Mouse (Mus musculus): ENCODE measurements around the gene Ccr3.
"Not testable (repeated sequence)": the region's sequence is repeated elsewhere in the genome, so short reads cannot be mapped to it uniquely, and the experiment has no call there.

The Ccr3 gene

DNA sequence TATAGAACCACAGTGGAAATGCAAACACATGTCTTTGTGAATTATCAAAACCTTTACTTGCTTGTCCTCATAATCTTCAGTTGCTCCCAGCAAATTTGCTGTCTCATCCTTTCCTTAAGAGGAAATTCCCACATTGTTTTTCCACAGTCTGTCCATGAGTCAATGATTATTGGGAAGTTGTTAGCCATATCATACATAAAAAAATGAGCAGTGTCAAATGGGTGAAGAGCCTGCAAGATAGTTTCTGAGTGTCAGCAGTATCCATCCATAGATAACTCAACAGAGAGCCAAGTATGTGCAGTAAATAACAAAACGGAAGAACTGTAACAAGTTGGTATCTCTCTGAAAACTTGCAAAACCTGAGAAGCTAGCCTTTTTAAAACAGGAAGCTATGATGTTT, at the start of gene Ccr3:
Ccr3 (plus strand) TSS at position 301 of the 400 bp plus-strand sequence.
- DNase-seq = no peak

DNA sequence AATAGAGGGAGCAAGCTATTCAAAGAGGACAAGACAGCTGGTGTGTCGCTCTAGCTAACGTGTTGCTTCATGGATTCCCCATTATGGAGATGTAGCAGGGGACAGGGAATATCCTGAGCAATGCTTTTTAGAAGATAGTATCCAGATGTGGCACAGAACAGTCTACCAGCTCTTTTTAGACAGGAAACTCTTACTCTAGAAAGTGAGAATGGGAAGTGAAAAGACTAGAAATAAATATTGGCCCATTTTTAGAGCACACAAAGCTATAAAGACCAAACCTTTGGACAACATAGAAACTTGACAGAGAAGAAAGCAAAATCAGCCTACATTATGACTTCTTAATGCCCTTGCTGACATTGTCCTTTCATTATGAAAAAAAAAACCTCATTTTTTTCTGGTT, 46.1 kb upstream of the Ccr3 start:
- no peak for DNase-seq

- DNase-seq = no peak
Measured at GRCm38 (mm10) chr9:123976876-123977663, 44.7 kb upstream of the Ccr3 start.

DNA sequence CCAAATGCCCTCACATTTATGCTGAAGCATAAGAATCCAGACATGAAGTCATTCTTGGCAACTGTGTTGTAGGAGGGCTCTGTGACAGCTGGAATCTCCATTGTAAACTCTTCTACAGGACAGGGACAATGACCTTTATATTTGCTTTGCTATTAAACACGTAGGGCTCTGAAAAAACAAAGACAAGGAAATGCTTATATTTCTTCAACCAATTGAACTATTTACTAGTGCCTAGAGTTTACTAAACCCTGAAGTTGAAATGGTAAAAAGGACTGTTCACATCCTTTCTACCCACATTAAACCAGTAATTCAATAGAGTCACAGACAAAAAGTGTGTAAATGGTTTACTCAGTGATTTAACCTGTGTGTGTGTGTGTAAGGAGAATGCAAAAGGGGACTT, 43.5 kb upstream of the Ccr3 start, which contains the start of gene Ccr1l1:
Ccr1l1 (minus strand) TSS at position 101 of the 400 bp plus-strand sequence.
- no peak for DNase-seq

GRCm38 (mm10) chr9:123980858-123981475, 40.8 kb upstream of the Ccr3 start:
- not testable (repeated sequence) for DNase-seq

DNA sequence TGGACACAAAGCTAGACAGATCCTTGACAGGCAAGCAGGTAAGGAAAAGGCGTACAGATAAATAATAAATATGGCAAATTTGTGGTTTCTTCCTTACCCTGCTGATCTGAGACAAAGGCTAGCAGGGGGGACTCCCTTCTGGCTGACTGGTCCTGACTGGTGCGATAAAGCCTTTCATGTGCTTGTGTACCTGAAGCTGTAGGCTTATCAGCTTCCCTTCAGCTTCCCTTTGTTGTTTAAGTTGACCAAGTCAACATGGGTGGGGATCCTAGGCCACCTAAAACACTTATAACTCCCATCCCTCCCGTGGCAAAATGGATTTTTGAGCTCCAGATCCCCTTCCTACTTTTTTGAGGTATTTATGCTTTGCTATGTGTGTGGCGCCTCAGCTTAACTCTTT, 39.9 kb upstream of the Ccr3 start:
- DNase-seq = no peak

DNA sequence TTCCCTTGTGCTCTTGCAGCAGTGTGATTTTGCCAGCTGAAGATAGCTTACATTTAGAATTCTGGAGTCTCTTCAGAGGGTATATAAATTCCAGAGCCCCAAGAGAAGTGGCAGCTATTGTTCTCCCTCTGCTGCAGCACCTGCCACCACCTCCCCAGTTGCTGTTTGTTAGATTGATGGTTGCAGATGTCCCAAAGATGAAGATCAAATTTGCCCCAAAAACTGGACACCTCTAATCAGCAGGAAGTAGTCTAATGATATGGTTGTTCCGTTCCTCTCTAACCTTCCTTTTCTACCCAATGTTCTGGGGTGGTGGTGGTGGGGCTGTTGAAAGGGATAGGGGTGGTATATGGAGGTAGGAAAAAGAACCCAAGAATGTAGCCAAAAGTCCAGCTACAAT, 39.1 kb upstream of the Ccr3 start:
- no peak for DNase-seq

DNA sequence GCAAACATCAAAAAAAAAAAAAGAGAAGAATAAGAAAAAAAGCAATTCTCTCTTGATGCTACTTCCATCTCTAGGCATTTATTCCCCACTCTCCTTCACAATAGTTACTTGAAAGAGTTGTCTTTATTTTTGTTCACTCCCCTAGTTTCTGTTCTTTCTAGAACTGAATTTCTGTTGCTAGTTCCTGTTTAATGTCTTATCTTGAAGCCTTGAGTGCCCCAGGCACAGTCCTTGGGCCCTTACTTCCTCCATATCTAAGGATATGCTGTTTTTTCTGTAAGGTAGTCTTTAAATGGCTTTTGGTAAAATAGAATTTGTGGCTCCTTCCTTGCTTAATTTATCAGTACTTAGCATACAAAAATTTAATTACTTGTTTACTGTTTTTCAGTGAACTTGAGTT, 36.8 kb upstream of the Ccr3 start:
- no peak for DNase-seq

GRCm38 (mm10) chr9:123986217-123986616, 35.6 kb upstream of the Ccr3 start:
- DNase-seq = no peak

GRCm38 (mm10) chr9:123989671-123990070, 32.1 kb upstream of the Ccr3 start:
- DNase-seq = no peak

DNA sequence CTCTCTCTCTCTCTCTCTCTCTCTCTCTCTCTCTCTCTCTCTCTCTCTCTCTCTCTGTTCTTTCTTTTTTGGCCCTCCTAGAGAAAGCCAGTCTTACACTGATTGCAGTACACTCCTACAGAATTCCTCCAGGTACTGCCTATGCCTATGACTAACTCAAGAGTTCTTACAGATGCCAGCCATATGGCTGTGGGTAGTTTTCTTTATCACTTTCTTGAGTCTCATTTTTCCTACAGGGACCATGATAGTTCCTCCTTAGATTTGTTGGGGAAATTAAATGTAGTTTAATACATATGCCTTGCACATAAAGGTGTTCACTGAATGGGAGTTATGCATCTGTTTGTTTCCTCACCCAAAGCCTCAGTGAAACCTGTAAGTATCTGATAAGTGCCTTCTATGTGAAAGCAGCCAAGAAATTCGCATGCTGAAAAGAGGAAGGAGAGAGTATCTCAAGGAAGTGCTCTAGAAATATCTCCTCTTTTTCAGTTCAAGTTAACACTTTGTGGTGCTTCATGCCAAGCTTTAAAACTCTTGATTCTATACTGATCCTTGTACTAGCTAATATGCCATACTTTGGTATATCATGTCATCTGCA, 30.4 kb upstream of the Ccr3 start:
- no peak for DNase-seq

- DNase-seq = no peak
Measured at GRCm38 (mm10) chr9:123997719-123998118, 24.1 kb upstream of the Ccr3 start.

GRCm38 (mm10) chr9:123999784-124000183, 22.0 kb upstream of the Ccr3 start:
- DNase-seq = no peak

GRCm38 (mm10) chr9:124012691-124013090, 9.1 kb upstream of the Ccr3 start:
- DNase-seq = no peak

DNA sequence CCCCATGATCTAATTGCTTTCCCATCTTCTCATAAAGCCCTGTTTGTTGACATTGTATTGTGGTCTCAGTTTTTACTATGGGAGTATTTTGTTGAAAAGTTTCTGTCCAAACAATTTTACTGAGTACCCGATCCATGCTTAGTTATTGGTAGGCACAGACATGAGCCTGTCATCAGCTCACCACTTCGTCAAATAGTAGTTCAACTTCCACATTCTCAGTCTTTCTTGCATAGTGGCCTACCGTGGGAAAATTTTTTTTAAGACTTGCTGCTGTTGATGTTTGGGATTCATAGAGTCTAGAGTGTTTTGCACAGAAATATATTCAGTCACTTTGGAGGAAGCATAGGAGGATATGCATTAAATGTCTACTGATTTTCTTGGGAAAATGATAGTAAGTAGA, 8.5 kb upstream of the Ccr3 start:
- DNase-seq = no peak

GRCm38 (mm10) chr9:124014985-124015652, 6.7 kb upstream of the Ccr3 start:
- no peak for DNase-seq

DNA sequence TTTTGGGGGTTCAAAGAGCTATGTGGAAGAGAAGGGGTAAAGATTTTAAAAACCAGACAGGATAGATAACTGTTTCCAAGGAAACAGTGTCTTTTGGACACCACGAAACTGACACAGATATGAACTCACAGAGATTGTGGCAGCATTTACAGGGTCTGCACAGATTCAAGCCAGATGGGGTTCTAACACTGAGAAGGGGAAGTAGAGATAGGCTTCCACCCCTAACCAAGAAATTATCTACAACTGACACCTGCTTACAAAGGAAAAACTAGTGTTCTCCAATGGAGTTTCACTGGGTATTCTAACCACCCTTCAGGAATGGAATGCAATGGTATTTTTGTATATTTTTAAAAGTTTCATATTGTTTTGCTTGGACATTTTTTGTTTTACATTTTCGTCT, 5.7 kb upstream of the Ccr3 start:
- DNase-seq = no peak

GRCm38 (mm10) chr9:124019887-124020286, 1.9 kb upstream of the Ccr3 start:
- no peak for DNase-seq

GRCm38 (mm10) chr9:124033345-124033744, 11.6 kb downstream of the Ccr3 start:
- DNase-seq = peak; percentile 50

DNA sequence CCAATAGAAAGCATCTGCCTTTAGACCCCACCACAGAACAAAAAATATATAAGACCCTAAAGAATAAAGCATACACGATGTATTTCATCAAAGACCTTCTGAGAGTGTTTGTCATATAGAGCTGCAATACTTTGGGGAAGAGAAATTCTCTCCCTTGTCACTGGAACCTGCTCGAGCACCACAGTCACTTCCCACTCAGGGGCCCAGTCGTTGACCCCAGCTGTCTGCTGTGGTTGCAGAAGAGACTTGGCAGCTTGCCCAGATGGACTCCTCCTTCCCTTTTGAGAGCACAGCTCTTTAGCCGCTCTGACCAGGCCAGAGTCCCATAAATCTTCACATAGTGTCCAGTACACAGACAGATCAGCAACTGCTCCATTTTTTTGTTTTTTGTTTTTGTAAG, 15.9 kb downstream of the Ccr3 start:
- peak; percentile 84 for DNase-seq

DNA sequence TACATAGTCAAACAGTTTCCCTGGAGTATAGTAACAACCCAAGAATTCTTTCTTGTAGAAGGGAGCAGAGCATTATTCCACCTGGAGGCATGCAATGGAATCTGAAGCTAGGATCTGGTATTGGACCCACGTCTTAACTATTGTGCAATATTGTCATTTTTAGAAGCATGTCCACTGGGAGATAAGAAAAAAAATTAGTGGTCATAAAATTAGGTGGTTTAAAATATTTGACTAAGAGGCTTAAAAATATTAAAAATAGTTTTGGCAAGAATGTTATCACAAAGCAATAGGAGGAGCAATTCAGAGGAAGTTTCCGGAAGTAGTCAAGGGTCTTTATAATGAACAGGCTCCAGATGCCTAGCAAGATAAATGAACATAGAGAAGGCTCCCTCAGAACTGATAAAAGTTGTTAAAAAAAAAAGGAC, 16.4 kb downstream of the Ccr3 start:
- no peak for DNase-seq

- DNase-seq = no peak
Measured at GRCm38 (mm10) chr9:124038949-124039348, 17.2 kb downstream of the Ccr3 start.

- DNase-seq = no peak
Measured at GRCm38 (mm10) chr9:124040932-124041331, 19.2 kb downstream of the Ccr3 start.

- no peak for DNase-seq
Measured at GRCm38 (mm10) chr9:124053532-124053931, 31.8 kb downstream of the Ccr3 start.
